Mouse (Mus musculus) liver, adult 2 months (tissue): ENCODE measurements at regions not wholly inside any gene's neighbourhood (a gene's known extent, or its start where the extent isn't known, plus 50 kb on each side); places are given as distances from the start of the nearest gene placed in this dataset.

ENCODE experiments used
- CTCF ChIP-seq: fragments of 200-500 bp; IDR thresholded peaks from 2 replicates; pipeline ENCODE4 v1.5.1; 2011; ENCODE audit warnings: low read depth, low read length, control low read depth
- POLR2A ChIP-seq: fragments of 200-500 bp; IDR thresholded peaks from 2 replicates; pipeline ENCODE4 v1.6.1; 2011; ENCODE audit warnings: low read length, control low read depth; ENCODE audit not compliant: insufficient read depth; ENCODE audit errors: extremely low read depth

DNA sequence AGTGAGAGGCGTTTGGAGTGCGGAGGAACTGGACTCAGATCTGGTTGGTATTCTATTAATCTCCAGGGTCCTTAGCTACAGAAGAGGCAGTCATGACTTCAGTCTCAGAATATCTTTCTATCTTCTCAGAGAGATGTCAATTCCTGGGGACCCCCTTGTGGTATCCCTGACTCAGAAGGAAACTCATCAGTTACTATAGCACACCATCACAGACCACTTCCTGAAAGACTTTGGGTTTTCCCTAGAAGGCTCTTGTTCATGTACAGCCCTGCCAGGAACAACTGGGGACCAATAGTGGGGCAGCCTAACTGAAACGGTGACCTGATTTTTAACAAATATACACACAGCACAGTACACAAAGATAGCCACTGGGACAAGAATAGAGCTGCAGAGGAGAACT is 279.6 kb downstream of the Ets1 start:
- TF ChIP-seq CTCF (no peak), POLR2A (no peak)
